Mouse (Mus musculus) common myeloid progenitor, adult 5-6 weeks (primary cell): ENCODE results near the gene Ppm1h. TPM values are rescaled to one million over a fixed set of nuclear protein-coding genes. Genes with fewer than 3 reads are reported as not detected.
"Not testable (repeated sequence)": the region's sequence is repeated elsewhere in the genome, so short reads cannot be mapped to it uniquely, and the experiment has no call there.

Experiments used
- ATAC-seq: replicated peaks from 2 replicates; pipeline ENCODE4 v1.8.0; 2016; ENCODE audit warnings: low read depth, mild to moderate bottlenecking, moderate TSS enrichment, inconsistent platforms; ENCODE audit not compliant: poor library complexity, severe bottlenecking
- total RNA-seq: library from RNA; stranded (forward); fragments of 200-1000, 187-1606 nt; gene quantifications from 2 replicates; pipeline ENCODE4 v1.2.3, GENCODE M21; 2017

Ppm1h gene
- total RNA-seq, 1 experiment from 2014 or later = 10.9 TPM

DNA sequence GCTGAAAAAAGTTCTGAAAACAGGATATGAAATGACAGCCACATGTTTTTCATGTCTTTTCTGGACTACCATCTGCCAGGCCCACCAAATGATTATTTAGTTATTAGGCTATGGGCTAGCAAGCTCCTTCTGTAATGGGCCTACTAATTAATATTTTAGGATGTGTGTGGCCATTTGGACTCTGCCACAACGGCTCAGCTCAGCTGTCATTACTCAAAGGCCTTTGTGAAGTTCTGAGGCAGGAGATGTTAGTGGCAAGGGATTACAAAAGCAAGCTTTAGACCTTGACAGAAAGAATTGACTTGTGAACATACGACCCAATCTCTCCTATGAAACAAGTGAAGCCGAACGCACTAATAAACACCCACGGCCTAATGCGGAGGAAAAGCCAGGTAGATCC is 272.4 kb downstream of the Ppm1h start:
- ATAC-seq = no peak

DNA sequence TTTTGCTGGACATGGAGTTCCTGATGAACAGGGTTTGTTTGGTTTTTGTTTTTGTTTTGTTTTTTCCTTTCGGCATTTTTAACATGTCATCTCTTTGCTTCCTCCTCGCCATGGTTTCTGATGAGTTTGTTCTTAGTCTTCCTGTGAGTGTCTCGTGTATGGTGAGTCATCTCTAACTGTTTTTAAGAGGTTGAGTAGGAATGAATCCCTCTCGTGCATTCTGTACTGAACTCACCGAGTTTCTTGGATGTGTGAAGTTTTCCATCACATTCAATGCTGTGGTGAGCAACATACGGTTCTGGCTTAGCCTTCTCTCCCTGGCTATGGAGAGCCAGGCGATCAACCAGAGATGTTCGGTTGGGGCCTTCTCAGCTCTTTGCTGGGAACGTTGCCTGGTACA is 275.0 kb downstream of the Ppm1h start:
- ATAC-seq = no peak

DNA sequence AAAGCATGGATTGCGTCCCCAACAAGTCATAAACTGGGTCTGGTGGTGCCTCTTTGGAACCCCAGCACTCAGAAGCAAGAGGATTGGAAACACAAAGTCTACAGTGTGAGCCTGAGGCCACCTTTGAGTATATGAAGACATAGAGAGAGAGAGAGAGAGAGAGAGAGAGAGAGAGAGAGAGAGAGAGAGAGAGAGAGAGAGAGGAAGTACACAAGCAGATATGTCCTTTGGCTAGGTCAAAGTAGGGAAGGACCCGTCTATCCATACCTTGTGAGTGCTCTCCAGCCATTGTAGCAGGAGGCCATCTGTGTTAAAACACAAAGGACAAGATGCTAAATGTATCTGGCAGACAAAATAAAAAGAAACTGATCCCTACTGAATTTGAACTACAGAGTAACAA is 279.4 kb downstream of the Ppm1h start:
- no peak for ATAC-seq

- no peak for ATAC-seq
Measured at GRCm38 (mm10) chr10:122958699-122959098, 280.1 kb downstream of the Ppm1h start.

- no peak for ATAC-seq
Measured at GRCm38 (mm10) chr10:122960216-122960615, 281.7 kb downstream of the Ppm1h start.

GRCm38 (mm10) chr10:122960738-122961137 is 282.2 kb downstream of the Ppm1h start:
- no peak for ATAC-seq

GRCm38 (mm10) chr10:122961494-122961893 is 282.9 kb downstream of the Ppm1h start:
- no peak for ATAC-seq

DNA sequence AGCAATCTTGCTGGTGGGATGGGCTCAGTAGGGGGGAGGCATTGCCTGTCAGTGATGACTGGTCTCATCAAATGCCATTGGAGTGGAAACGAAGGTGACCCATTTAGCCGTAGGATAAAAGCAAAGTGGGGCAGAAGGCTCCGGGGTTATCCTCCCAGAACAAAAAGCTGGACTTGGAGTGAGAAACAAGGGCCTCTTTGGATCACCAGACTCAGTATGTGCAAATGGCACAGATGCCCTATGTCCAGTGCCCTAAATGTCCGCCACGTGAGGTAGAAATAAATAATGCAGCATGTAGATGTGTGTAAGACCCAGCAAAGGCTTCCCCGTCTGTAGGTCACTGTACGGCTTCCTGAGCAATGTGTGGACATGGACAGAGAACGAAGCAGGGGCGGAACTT is 284.1 kb downstream of the Ppm1h start:
- no peak for ATAC-seq

- peak; percentile 64 for ATAC-seq
Measured at GRCm38 (mm10) chr10:122963463-122964240, 285.1 kb downstream of the Ppm1h start.

- ATAC-seq = no peak
Measured at GRCm38 (mm10) chr10:122964241-122964636, 285.7 kb downstream of the Ppm1h start.

DNA sequence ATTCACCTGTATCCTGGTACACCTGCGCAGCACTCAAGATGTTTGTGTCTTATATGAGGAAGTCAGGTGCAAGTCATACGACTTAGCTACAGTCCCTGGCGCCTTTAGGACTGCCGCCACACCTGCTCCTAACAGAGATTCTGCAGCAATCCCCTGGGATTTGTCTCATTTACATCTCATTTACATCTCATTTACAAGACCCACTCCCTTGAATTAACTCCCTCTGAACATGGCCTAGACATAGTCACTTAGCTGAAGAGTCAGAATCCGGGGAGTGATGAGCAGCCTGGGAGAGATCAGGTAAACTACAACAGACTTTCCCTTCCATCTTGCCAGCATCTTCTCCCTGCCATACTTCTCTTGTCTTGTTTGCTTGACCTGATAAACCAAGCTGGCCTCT is 287.1 kb downstream of the Ppm1h start:
- ATAC-seq = not testable (repeated sequence)

DNA sequence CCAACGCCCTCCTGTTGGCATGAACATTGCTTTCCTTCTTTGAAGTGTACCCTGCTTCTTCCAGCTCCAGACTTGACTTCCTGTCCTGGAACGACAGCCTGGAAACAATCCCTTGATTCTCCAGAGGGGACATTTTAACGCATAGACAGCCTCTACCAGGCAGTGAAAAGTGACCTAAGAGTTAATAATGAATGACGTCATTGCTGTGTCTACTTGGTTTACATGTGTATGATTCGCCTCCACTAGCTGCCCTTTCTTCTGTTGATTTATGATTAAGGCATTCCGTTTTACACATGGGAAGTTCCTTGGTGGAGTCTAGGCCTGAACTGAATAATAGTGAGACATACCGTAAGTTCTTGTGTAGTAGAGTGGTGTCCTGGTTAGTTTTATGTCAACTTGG is 287.9 kb downstream of the Ppm1h start:
- ATAC-seq = no peak

- 0 out of 2 replicates have a peak, but pooled peaks have one; percentile 42 for ATAC-seq
Measured at GRCm38 (mm10) chr10:122970188-122970587, 291.6 kb downstream of the Ppm1h start.

GRCm38 (mm10) chr10:122973241-122973640 is 294.7 kb downstream of the Ppm1h start:
- ATAC-seq = no peak

DNA sequence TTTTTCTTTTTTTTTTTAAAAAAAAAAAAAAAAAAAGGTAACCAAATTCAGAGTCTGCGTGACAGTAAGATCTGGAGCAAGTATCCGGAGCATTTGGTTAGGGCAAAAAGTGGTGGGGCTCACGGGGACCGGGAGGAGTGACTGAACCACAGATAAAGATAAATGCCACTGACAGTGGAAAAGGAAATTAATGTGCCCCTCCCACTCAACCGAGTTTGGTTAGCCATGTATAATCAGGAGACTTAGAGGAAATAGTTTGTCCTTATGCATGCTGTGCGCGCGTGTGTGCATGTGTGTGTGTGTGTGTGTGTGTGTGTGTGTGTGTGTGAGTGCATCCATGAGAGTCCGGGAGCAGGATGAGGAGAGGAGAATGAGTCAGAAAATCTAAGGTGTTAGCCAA is 297.5 kb downstream of the Ppm1h start:
- peak; percentile 93 for ATAC-seq

- ATAC-seq = no peak
Measured at GRCm38 (mm10) chr10:122979356-122979755, 300.8 kb downstream of the Ppm1h start.

GRCm38 (mm10) chr10:122980123-122980522 is 301.6 kb downstream of the Ppm1h start:
- no peak for ATAC-seq

DNA sequence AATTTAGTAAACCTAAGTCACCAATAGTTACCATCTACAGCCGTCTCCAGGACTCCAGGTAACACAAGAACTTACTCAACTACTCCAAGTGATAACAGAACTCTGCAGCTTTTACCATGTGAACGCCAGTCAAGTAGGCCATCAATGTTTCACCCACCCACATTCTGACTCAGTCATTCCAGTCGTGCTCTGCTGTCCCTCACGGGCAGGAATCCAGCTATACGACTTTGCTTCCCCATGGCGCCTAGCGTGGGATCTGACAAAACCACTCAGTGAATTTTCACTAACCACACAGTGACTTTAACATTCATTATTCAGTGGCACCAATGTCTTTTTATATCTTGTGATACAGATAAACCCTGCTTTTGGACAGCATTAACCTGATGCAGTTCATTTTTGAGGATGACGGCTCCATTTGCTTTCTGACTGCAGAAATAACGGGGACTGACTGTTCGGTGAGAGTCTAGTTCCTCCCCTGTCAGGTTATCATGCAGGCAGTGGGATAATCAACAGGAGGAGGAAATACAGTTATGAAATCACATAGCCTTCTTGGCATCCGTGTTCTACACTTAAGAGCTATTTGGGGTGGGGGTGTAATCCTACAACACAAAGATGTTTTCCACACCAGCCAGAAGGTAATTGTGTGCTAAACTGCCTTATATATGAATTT is 304.5 kb downstream of the Ppm1h start:
- no peak for ATAC-seq

DNA sequence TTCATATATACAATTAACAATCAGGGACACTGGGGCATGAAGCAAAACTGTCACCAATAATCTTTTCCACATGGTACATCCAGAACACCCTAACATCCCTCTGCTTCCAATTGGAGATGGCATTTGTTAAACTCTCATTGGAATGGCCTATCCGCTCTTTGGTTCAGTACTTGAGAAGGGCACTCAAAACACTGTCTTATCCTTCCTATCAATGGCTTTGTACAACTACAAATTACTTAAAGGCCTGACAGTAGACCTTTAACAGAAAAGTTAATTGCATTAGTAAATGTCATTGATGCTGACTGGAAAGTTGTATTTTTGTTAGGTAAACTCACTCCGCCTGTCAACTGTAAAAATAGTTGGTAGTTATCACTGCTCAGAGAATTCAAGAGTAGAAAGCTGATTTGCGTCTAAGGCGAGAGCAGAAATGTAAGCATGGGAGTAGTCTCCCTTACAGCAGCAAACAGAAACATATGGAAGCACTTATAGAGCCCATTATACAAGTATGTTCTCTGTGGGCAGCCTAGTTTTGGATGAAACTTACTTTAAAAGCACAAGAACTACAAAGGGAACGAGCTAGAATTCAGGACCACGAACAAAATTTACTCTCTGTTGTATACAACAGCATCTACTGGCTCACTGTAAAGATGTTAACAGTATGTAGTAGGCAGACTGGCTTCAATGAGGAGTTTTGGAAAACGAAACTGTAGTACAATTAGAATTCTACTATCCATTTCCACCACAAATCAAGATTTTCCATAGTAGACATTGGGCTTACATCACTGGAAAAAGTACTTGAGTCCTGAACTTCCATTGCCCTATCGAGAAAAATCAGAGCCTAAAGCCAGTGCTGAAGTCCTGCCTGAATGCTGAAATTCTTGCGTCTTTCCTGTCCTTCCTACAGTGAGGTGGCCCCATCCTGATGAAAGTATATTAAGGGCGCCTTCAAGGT is 305.3 kb downstream of the Ppm1h start:
- ATAC-seq = no peak

- no peak for ATAC-seq
Measured at GRCm38 (mm10) chr10:122984531-122985251, 306.1 kb downstream of the Ppm1h start.
